Mouse (Mus musculus) MEL (cell line): ENCODE data around the gene Tradd.

ENCODE experiments used
- EP300 ChIP-seq, 2 experiments: IDR thresholded peaks; 2 replicates each; pipeline ENCODE4 v1.6.1; 2011; ENCODE audit warnings: improper control_type of control experiment in 2 of 2, low read length in 2 of 2, low read depth in 1 of 2, mild to moderate bottlenecking in 1 of 2
- RCOR1 ChIP-seq: IDR thresholded peaks from 2 replicates; pipeline ENCODE4 v1.6.1; 2012; ENCODE audit warnings: low read depth, mild to moderate bottlenecking, inconsistent platforms, low read length, improper control_type of control experiment

- TF ChIP-seq EP300 (IDR thresholded peaks at IDR 0.05; ENCODE audit: low read depth in 1 of 2, low read length in 2 of 2) = no peak
- TF ChIP-seq RCOR1 = no peak
Measured at GRCm38 (mm10) chr8:105283074-105283473, 18.7 kb upstream of the Tradd start.
